In the genomic region with DNA sequence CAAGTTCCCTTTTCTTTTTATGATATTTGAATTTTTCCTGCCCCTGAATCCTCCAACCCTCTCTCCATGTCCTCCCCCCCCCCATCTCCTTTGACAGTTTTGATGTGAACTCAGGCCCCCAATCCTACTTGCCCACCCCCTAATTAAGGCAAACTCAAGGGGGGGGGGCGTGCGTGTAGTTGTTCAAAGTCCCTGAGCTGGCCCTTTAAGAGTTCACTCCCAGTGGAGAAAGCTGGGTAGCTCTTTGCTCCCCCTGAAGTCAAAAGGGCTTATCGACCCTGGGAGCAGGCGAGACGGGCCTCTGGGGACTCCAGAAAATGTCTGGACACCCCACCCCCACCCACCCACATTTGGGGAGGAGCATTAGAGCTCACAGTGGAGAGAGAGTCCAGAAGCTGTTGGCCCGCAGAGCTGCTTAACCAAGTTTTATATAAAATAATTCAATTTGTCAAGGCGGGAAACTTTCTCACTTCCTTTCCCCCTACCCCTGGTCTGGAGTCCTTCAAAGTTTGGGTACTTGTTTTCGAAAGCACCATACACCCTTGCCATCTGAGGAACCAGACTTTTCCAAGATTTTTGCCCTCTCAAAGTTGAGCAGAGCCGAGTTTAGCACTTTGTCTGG, we compare ENCODE assay signal across 18 mouse cellular contexts. TPM values are rescaled to one million over a fixed set of nuclear protein-coding genes. Genes with fewer than 3 reads are reported as not detected.
DNase-seq lines count a peak whose midpoint lies in the region; ATAC-seq and TF ChIP-seq lines count a peak whose summit lies in the region.
"Had no signal": no experiment of that assay in that cellular context is flagged by ENCODE, and none has a peak within 500 bp of the region (broad histone marks: within the 10 kb centered on the region; RNA-seq: fewer than 3 reads in every experiment).

No protein-coding gene starts in this region.

- H3K4me3 ChIP-seq in hindbrain, embryonic 12.5 days: 0 out of 2 replicates have a peak overlapping the region, but pooled peaks have one; percentile 10
- H3K4me3 ChIP-seq in midbrain, embryonic 14.5 days (replicated peaks; ENCODE audit: low read depth, low read length): no peak overlapping the region
- H3K4me3 ChIP-seq in kidney, embryonic 15.5 days (replicated peaks): no peak overlapping the region
- H3K4me3 ChIP-seq in layer of hippocampus, adult 2 months: no peak overlapping the region
- H3K4me3 ChIP-seq: forebrain, embryonic 15.5 days; left cerebral cortex, adult 2 months; limb, embryonic 15.5 days had no signal

- H3K27me3 ChIP-seq in hindbrain, embryonic 12.5 days: peaks cover 82% of the 10 kb centered on the region
- H3K27me3 ChIP-seq in midbrain, embryonic 14.5 days (ENCODE audit: control insufficient read depth, insufficient read depth, low read length): peaks cover 35% of the 10 kb centered on the region
- H3K27me3 ChIP-seq in kidney, embryonic 15.5 days: peaks cover 98% of the 10 kb centered on the region

- WGBS in hindbrain, embryonic 12.5 days: under 1% methylated on average over 9 of the region's 9 CpGs
- 2% methylated on average over 9 of the region's 9 CpGs for WGBS in midbrain, embryonic 14.5 days
- 0% methylated on average over 9 of the region's 9 CpGs for WGBS in kidney, embryonic 15.5 days

- H3K4me1 ChIP-seq in hindbrain, embryonic 12.5 days: peaks cover 13% of the 10 kb centered on the region
- H3K4me1 ChIP-seq in midbrain, embryonic 14.5 days (ENCODE audit: control insufficient read depth, insufficient read depth, low read length): peaks cover 10% of the 10 kb centered on the region
- peaks cover 25% of the 10 kb centered on the region for H3K4me1 ChIP-seq in kidney, embryonic 15.5 days

- no peaks in the 10 kb centered on the region for H3K36me3 ChIP-seq in hindbrain, embryonic 12.5 days
- no peaks in the 10 kb centered on the region for H3K36me3 ChIP-seq in midbrain, embryonic 14.5 days (ENCODE audit: control insufficient read depth, insufficient read depth, low read length)
- no peaks in the 10 kb centered on the region for H3K36me3 ChIP-seq in kidney, embryonic 15.5 days
- H3K36me3 ChIP-seq: forebrain, embryonic 15.5 days; limb, embryonic 15.5 days had no signal

- H3K9ac ChIP-seq in hindbrain, embryonic 12.5 days: no peak overlapping the region
- H3K9ac ChIP-seq in midbrain, embryonic 14.5 days (replicated peaks; ENCODE audit: low read length): no peak overlapping the region
- H3K9ac ChIP-seq in kidney, embryonic 15.5 days: no peak overlapping the region
- H3K9ac ChIP-seq: forebrain, embryonic 15.5 days; limb, embryonic 15.5 days had no signal

- H3K9me3 ChIP-seq in hindbrain, embryonic 12.5 days (replicated peaks): no peaks in the 10 kb centered on the region
- H3K9me3 ChIP-seq in midbrain, embryonic 14.5 days (ENCODE audit: control insufficient read depth, low read length): no peaks in the 10 kb centered on the region
- H3K9me3 ChIP-seq in kidney, embryonic 15.5 days (replicated peaks): no peaks in the 10 kb centered on the region
- H3K9me3 ChIP-seq: forebrain, embryonic 15.5 days; limb, embryonic 15.5 days had no signal

- peak overlapping the region; percentile 66 for H3K4me2 ChIP-seq in hindbrain, embryonic 12.5 days (replicated peaks)
- peak overlapping the region; percentile 80 for H3K4me2 ChIP-seq in midbrain, embryonic 14.5 days (ENCODE audit: low read length)
- H3K4me2 ChIP-seq in kidney, embryonic 15.5 days: no peak overlapping the region
- H3K4me2 ChIP-seq: forebrain, embryonic 15.5 days; limb, embryonic 15.5 days had no signal

- no peak for TF ChIP-seq CTCF in brain, embryonic 14.5 days (IDR thresholded peaks at IDR 0.05; ENCODE audit: borderline replicate concordance, extremely low read depth, insufficient read depth, insufficient read length)
- TF ChIP-seq CTCF in layer of hippocampus, adult 2 months (conservative IDR thresholded peaks at IDR 0.05): no peak

- peak; percentile 56 for DNase-seq in brain, embryonic 14.5 days (ENCODE audit: low read depth)
- peak; percentile 71 for DNase-seq in embryo, embryonic 11 days
- peak; percentile 70 for DNase-seq in midbrain, embryonic 14.5 days
- no peak for DNase-seq in layer of hippocampus, adult 2 months (ENCODE audit: low spot score in 2 of 2)
- no peak for DNase-seq in kidney, adult 8-10 months
- DNase-seq: adrenal gland, postnatal 14 days; cerebellum, adult 9-10 months; kidney, adult 9 months; lung, adult 18-20 months; right cerebral cortex, postnatal 25 days had no signal

- H3K27ac ChIP-seq in hindbrain, embryonic 12.5 days: peak overlapping the region; percentile 88
- 0 out of 2 replicates have a peak overlapping the region, but pooled peaks have one; percentile 32 for H3K27ac ChIP-seq in midbrain, embryonic 14.5 days (replicated peaks; ENCODE audit: low read depth, low read length)
- H3K27ac ChIP-seq in kidney, embryonic 15.5 days: no peak overlapping the region
- H3K27ac ChIP-seq in layer of hippocampus, adult 2 months: no peak overlapping the region
- H3K27ac ChIP-seq: forebrain, embryonic 15.5 days; left cerebral cortex, adult 2 months; limb, embryonic 15.5 days; macrophage had no signal

- no peak for TF ChIP-seq POLR2A in brain, embryonic 14.5 days (IDR thresholded peaks at IDR 0.05; ENCODE audit: borderline replicate concordance, extremely low read depth, insufficient read depth, insufficient read length, poor library complexity, severe bottlenecking)

- ATAC-seq in hindbrain, embryonic 12.5 days (ENCODE audit: low FRiP score): peak; percentile 62
- ATAC-seq in midbrain, embryonic 14.5 days (ENCODE audit: low FRiP score, low TSS enrichment): peak; percentile 35; the same call in 1 of the 2 replicates
- no peak for ATAC-seq in kidney, embryonic 15.5 days (replicated peaks; ENCODE audit: low FRiP score)
- ATAC-seq: forebrain, embryonic 15.5 days had no signal

RNA-seq across cellular contexts. Expression of gene Pax3, which starts 1.5 kb away (rescaled TPM):
- 4.8 and 10.6 TPM in 2 replicates for polyA plus RNA-seq in brain, embryonic 14.5 days (2012; rRNA removed)
- polyA plus RNA-seq in hindbrain, embryonic 12.5 days (2016; fragmentation: Nextera tagmentation; extraction: Ambion mirVana): 32.7 and 37.5 TPM in 2 replicates
- polyA plus RNA-seq in midbrain, embryonic 14.5 days (2014; fragmentation: Nextera tagmentation; extraction: Ambion mirVana): 16.0 and 23.6 TPM in 2 replicates
- polyA plus RNA-seq in kidney, embryonic 15.5 days (2015; fragmentation: Nextera tagmentation; extraction: Ambion mirVana): 0.12 TPM in 1 of 2 replicates, not detected in the other
- not detected for total RNA-seq in layer of hippocampus, adult 2 months (2021)
- total RNA-seq: adrenal gland, postnatal 14 days; layer of hippocampus, adult 18-20 months; left cerebral cortex, adult 2 months; MEL had no signal
- polyA plus RNA-seq: macrophage had no signal

Comparison
In these comparisons a context has a peak if more than half of its experiments do, and no peak if none do; other contexts are left out.
1. DNase-seq: peak in brain, embryonic 14.5 days (single experiment), embryo, embryonic 11 days (single experiment) and midbrain, embryonic 14.5 days (single experiment); none in layer of hippocampus, adult 2 months (0 of 2) and kidney, adult 8-10 months (0 of 2).
2. H3K27ac ChIP-seq: peak in hindbrain, embryonic 12.5 days (single experiment) and midbrain, embryonic 14.5 days (single experiment); none in kidney, embryonic 15.5 days (single experiment) and layer of hippocampus, adult 2 months (single experiment).